Mouse (Mus musculus): ENCODE measurements around the gene Gss. TPM values are rescaled to one million over a fixed set of nuclear protein-coding genes. Genes with fewer than 3 reads are reported as not detected.

Gss gene
- 10 to 100 TPM; 33.7 to 39.6 TPM for total RNA-seq (2023)

GRCm38 (mm10) chr2:155592137-155592853, at the start of gene Gss:
TSS of gene Gss (minus strand) at chr2:155592810.

GRCm38 (mm10) chr2:155610978-155611377, 18.4 kb upstream of the Gss start, which contains the start of gene Myh7b:
TSS of gene Myh7b (plus strand) at chr2:155611212.

DNA sequence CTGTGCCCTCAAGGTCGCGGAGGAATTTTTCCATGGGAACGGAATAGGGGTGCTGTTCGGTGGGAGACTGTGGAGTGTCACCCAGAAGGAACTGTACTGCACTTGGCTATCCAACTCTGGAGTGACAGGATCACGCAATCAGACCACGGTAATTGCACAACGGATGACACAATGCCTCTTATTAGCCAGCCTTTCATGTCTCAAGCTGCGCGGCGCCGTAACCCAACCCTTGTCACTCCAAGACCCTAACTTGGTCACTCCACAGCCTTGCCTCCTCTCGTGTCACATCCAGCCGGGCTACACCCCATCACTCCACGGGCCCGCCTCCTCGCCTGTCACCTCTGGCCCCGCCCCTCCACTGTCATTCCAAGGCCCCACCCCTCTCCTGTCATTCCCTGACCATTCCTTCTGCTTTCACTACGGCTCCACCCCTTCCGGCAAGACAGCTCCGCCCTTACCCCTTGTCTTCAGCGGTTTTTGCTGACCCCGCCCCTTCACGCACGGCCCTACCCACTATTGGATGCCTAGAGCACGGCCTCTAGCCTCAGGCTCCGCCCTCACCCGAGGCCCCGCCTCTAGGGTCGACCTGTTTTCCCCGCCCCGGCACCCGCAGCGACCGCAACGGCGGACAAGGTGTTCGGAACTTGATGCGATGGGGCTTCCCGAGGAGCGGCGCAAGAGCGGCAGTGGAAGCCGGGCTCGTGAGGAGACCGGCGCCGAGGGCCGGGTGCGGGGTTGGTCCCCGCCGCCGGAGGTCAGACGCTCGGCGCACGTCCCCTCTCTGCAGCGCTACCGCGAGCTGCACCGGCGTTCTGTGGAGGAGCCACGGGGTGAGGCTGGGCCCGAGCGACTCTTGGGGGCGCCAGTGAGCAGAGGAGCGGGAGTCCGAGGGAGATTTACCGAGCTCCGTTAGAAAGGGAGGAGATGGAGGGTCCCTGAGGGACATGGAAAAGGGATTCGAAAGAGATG, 74.9 kb downstream of the Gss start, which contains the start of the genes Acss2 and Ggt7:
Gene Acss2 (plus strand): TSS at position 494 of the 969 bp plus-strand sequence.
Gene Ggt7 (minus strand): TSS at position 783 of the 969 bp plus-strand sequence.

Other genes starting within 250 kb of the Gss start
- gene Pigu, start 235.4 kb downstream of the Gss start, total RNA-seq (2023), result 10 to 100 TPM; 17.7 to 20.2 TPM
- 100 to 1,000 TPM; 174 to 200 TPM for gene Trp53inp2, start 211.8 kb downstream of the Gss start, total RNA-seq (2023)
- gene Ncoa6, start 118.9 kb downstream of the Gss start, total RNA-seq (2023), result 10 to 100 TPM; 60.0 to 70.4 TPM
- gene Acss2, start 74.9 kb downstream of the Gss start, total RNA-seq (2023), result 10 to 100 TPM; 15.5 to 16.7 TPM
- gene Ggt7, start 74.6 kb downstream of the Gss start, total RNA-seq (2023), result not detected
- gene Myh7b, start 18.4 kb upstream of the Gss start, total RNA-seq (2023), result under 1 TPM in 1 of 2 experiments, not detected in 1; 0.12 TPM
- gene Trpc4ap, start 99.6 kb upstream of the Gss start, total RNA-seq (2023), result 100 to 1,000 TPM; 187 to 191 TPM
- gene Edem2, start 136.7 kb upstream of the Gss start, total RNA-seq (2023), result 10 to 100 TPM; 46.1 to 49.8 TPM
- gene Gm17581, start 143.1 kb upstream of the Gss start, total RNA-seq (2023), result not detected
- gene Procr, start 158.3 kb upstream of the Gss start, total RNA-seq (2023), result 1 to 10 TPM; 2.0 to 2.3 TPM
- not detected for gene Mmp24, start 182.5 kb upstream of the Gss start, total RNA-seq (2023)
- 10 to 100 TPM; 16.6 to 19.8 TPM for gene BC029722, start 226.6 kb upstream of the Gss start, total RNA-seq (2023)
- gene Eif6, start 234.1 kb upstream of the Gss start, total RNA-seq (2023), result 100 to 1,000 TPM; 105 to 131 TPM
- gene Fam83c, start 242.0 kb upstream of the Gss start, total RNA-seq (2023), result not detected

Data from monocyte, adult 59 days (primary cell).